Comparison of ENCODE assay signal across 20 mouse cellular contexts in the genomic region with DNA sequence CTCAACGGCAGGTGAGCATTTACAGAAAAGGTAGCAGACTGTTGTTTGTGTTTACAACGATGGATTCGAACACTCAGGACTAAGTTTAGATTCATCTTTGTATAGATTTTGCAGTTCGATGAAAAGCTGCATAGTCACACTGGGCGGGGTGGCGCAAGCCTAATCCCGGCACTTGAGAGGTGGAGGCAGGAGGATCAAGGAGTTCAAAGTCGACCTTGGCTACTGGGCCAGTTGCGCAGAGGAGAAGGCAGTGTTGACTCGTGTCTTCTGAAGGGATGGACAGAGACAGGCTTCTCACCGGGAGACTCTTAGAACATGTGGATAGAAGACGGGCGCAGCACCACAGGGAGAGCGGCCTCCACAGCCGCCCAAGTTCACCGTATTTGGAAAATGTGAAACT.
DNase-seq lines count a peak whose midpoint lies in the region; TF ChIP-seq lines count a peak whose summit lies in the region.
"Had no signal": no experiment of that assay in that cellular context is flagged by ENCODE, and none has a peak within 500 bp of the region (broad histone marks: within the 10 kb centered on the region; RNA-seq: fewer than 3 reads in every experiment).

No protein-coding gene starts in this region.

- 90% methylated on average over 16 of the region's 16 CpGs for WGBS in lung, adult 2 months

- H3K9ac ChIP-seq in ES-E14 (ENCODE audit: insufficient read depth, low read depth, low read length, poor library complexity, severe bottlenecking), result no peak overlapping the region
- H3K9ac ChIP-seq: embryonic facial prominence, embryonic 13.5 days; embryonic facial prominence, embryonic 15.5 days; forebrain, embryonic 12.5 days had no signal

- in situ Hi-C loops in ES-E14 (cut with MboI; ENCODE audit: low sequenced_read_pairs in 2 of 2, unreplicated experiment in 2 of 2), result loop anchor here (10.0 to 25.0 kb wide), 2 partner anchors 207 to 224 kb away; no protein-coding TSS in a partner anchor

- TF ChIP-seq POLR2A in lung, adult 2 months (IDR thresholded peaks at IDR 0.05; ENCODE audit: borderline replicate concordance, extremely low read depth, low read depth, low read length), result no peak

- DNase-seq in ES-E14 (ENCODE audit: low read depth, low spot score), result no peak
- DNase-seq in ZHBTc4 (ENCODE audit: low read depth, low spot score), result peak; percentile 59
- DNase-seq in lung, adult 2 months, result no peak
- no peak for DNase-seq in kidney, postnatal 4 days
- no peak for DNase-seq in right cerebral cortex, postnatal 10 days (ENCODE audit: low spot score in 2 of 2)
- DNase-seq: adrenal gland, adult 2 months; adrenal gland, postnatal 10 days; adrenal gland, postnatal 36 days; cerebellum, adult 11 months; cerebellum, adult 18-20 months; cerebellum, adult 8-10 months; cerebellum, adult 9-11 months; cerebellum, postnatal 14 days; cerebellum, postnatal 36 days; embryo, embryonic 11 days had no signal

- H3K4me3 ChIP-seq in ES-E14 (ENCODE audit: insufficient read depth in 1 of 2, low read depth in 1 of 2, low read length in 2 of 2, poor library complexity in 1 of 2, severe bottlenecking in 1 of 2), result no peak overlapping the region
- no peak overlapping the region for H3K4me3 ChIP-seq in lung, adult 2 months (replicated peaks; ENCODE audit: extremely low read depth, low read depth, low read length)
- H3K4me3 ChIP-seq: embryonic facial prominence, embryonic 13.5 days; embryonic facial prominence, embryonic 15.5 days; erythroblast, embryonic 14.5 days; forebrain, embryonic 10.5 days; forebrain, embryonic 12.5 days had no signal

- no peak for TF ChIP-seq CTCF in lung, adult 2 months (IDR thresholded peaks at IDR 0.05; ENCODE audit: insufficient read depth, low read length)

- H3K9me3 ChIP-seq in ES-E14 (ENCODE audit: control insufficient read depth, insufficient read depth, low read depth, low read length), result no peaks in the 10 kb centered on the region
- H3K9me3 ChIP-seq: embryonic facial prominence, embryonic 13.5 days; embryonic facial prominence, embryonic 15.5 days; forebrain, embryonic 10.5 days; forebrain, embryonic 12.5 days had no signal

- H3K36me3 ChIP-seq in ES-E14 (ENCODE audit: control insufficient read depth, insufficient read depth, low read length, poor library complexity, severe bottlenecking), result peaks cover 12% of the 10 kb centered on the region
- H3K36me3 ChIP-seq: embryonic facial prominence, embryonic 13.5 days had no signal

- peaks cover 0 to 7% of the 10 kb centered on the region in 2 experiments; a peak in 1 of 4 replicates for H3K4me1 ChIP-seq in ES-E14 (ENCODE audit: control insufficient read depth in 2 of 2, insufficient read depth in 2 of 2, low read length in 2 of 2, poor library complexity in 1 of 2)
- H3K4me1 ChIP-seq in lung, adult 2 months (ENCODE audit: control insufficient read depth, insufficient read depth, low read length), result no peaks in the 10 kb centered on the region
- H3K4me1 ChIP-seq: embryonic facial prominence, embryonic 13.5 days; embryonic facial prominence, embryonic 15.5 days had no signal

- no peak overlapping the region for H3K27ac ChIP-seq in ES-E14 (ENCODE audit: insufficient read depth, low read depth, low read length, poor library complexity, severe bottlenecking)
- H3K27ac ChIP-seq: embryonic facial prominence, embryonic 13.5 days; embryonic facial prominence, embryonic 15.5 days; forebrain, embryonic 10.5 days; forebrain, embryonic 12.5 days had no signal

TF ChIP-seq in ES-E14, 5 proteins besides CTCF, POLR2A, EP300 and RAD21:
- 0 out of 2 replicates have a peak, but pooled peaks have one; percentile 8 for TF ChIP-seq MAFK (IDR thresholded peaks at IDR 0.05; ENCODE audit: insufficient read depth, low read depth, low read length)
- no peak for TF ChIP-seq ZC3H11A (IDR thresholded peaks at IDR 0.05; ENCODE audit: borderline replicate concordance, low read depth, low read length)
